Mouse (Mus musculus): ENCODE measurements at regions not wholly inside any gene's neighbourhood (a gene's known extent, or its start where the extent isn't known, plus 50 kb on each side); places are given as distances from the start of the nearest gene placed in this dataset.
A peak's percentile ranks its signal among the peaks of the same experiment; 100 is the strongest.

- H3K4me3 ChIP-seq (replicated peaks; ENCODE audit: low read length), result no peak overlapping the region
- H3K9me3 ChIP-seq (ENCODE audit: low read length), result peaks cover 7% of the 10 kb centered on the region; the same call in 1 of the 2 replicates
- TF ChIP-seq CTCF (conservative IDR thresholded peaks at IDR 0.05; ENCODE audit: low read length) (no peak), POU5F1 (IDR thresholded peaks at IDR 0.05; ENCODE audit: borderline replicate concordance, low read length) (no peak), NANOG (IDR thresholded peaks at IDR 0.05; ENCODE audit: borderline replicate concordance, low read length) (no peak)
- H3K27me3 ChIP-seq (ENCODE audit: insufficient read depth, low read length), result peaks cover 18% of the 10 kb centered on the region
- H3K36me3 ChIP-seq (ENCODE audit: insufficient read depth, low read length), result no peaks in the 10 kb centered on the region
- H3K4me1 ChIP-seq (replicated peaks; ENCODE audit: low read depth, low read length), result peaks cover 17% of the 10 kb centered on the region
Observed at GRCm38 (mm10) chr14:55168336-55168909, 51.7 kb upstream of the Jph4 start.

DNA sequence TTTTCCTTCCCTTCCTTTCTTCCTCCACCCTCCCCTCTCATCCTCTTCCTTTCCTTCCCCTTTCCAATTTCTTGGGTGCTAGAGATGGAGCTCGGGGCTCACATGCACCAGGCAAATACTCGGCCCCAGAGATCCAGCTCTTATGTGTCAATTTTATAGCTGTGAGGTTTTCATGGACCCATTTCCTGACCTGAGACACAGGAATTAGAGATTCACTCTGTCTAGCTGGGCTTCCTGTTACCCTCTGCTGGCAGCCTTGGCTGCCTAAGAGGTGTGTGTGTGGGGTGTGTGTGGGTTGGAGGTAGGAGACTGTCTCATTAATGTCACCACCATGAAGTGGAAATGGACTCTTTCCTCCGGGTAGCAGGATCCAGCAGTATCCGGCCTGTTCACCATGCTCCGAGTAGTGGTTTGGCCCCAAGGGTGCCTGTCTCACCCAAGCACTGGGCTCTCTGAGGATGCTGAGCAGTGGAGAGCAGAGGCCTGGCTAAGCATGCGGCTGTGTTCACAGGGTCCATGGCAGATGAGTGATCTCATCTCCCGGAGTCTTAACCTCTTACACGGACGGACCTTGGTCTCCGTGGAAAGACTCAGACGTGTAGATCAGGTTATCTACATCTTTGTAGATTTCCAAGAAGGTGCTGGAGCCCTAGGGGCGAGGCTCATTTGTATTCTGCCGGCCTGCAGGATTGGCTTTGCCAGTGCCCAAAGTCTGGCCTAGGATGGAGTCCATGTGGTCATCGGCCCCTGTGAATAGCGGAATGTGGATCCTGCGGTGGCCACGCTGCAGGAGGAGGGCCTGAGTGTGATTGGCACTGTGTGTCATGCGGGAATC is 52.5 kb upstream of the Jph4 start:
- Histone ChIP-seq H3K36me3 (ENCODE audit: insufficient read depth, low read length) (no peaks in the 10 kb centered on the region), H3K9me3 (ENCODE audit: low read length) (peaks cover 7% of the 10 kb centered on the region; the same call in 1 of the 2 replicates), H3K4me1 (replicated peaks; ENCODE audit: low read depth, low read length) (peaks cover 15% of the 10 kb centered on the region), H3K27me3 (ENCODE audit: insufficient read depth, low read length) (peaks cover 18% of the 10 kb centered on the region), H3K4me3 (replicated peaks; ENCODE audit: low read length) (0 out of 2 replicates have a peak overlapping the region, but pooled peaks have one; percentile 7)
- TF ChIP-seq POU5F1 (IDR thresholded peaks at IDR 0.05; ENCODE audit: borderline replicate concordance, low read length) (no peak), NANOG (IDR thresholded peaks at IDR 0.05; ENCODE audit: borderline replicate concordance, low read length) (no peak), CTCF (conservative IDR thresholded peaks at IDR 0.05; ENCODE audit: low read length) (no peak)

DNA sequence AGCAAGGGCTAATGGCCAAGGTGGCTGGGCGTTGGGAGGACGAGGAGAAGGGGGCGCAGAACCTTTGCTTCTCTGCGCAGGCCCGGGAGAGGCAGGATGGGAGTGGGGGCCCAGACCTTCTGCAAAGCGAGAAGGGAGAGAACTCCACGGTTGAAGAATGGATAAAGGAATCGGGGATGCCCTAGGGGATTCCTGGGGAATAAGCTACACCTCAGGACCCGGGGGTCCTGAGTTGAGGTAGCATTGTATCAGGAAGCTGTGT is 52.0 kb upstream of the Dhrs2 start:
- Histone ChIP-seq H3K36me3 (ENCODE audit: insufficient read depth, low read length) (no peaks in the 10 kb centered on the region), H3K9me3 (ENCODE audit: low read length) (peaks cover 7% of the 10 kb centered on the region; the same call in 1 of the 2 replicates), H3K4me3 (replicated peaks; ENCODE audit: low read length) (0 out of 2 replicates have a peak overlapping the region, but pooled peaks have one; percentile 7), H3K27me3 (ENCODE audit: insufficient read depth, low read length) (peaks cover 18% of the 10 kb centered on the region), H3K4me1 (replicated peaks; ENCODE audit: low read depth, low read length) (peaks cover 12% of the 10 kb centered on the region)
- no peak for TF ChIP-seq POU5F1 (IDR thresholded peaks at IDR 0.05; ENCODE audit: borderline replicate concordance, low read length)
- TF ChIP-seq NANOG (IDR thresholded peaks at IDR 0.05; ENCODE audit: borderline replicate concordance, low read length), result no peak
- no peak for TF ChIP-seq CTCF (conservative IDR thresholded peaks at IDR 0.05; ENCODE audit: low read length)

DNA sequence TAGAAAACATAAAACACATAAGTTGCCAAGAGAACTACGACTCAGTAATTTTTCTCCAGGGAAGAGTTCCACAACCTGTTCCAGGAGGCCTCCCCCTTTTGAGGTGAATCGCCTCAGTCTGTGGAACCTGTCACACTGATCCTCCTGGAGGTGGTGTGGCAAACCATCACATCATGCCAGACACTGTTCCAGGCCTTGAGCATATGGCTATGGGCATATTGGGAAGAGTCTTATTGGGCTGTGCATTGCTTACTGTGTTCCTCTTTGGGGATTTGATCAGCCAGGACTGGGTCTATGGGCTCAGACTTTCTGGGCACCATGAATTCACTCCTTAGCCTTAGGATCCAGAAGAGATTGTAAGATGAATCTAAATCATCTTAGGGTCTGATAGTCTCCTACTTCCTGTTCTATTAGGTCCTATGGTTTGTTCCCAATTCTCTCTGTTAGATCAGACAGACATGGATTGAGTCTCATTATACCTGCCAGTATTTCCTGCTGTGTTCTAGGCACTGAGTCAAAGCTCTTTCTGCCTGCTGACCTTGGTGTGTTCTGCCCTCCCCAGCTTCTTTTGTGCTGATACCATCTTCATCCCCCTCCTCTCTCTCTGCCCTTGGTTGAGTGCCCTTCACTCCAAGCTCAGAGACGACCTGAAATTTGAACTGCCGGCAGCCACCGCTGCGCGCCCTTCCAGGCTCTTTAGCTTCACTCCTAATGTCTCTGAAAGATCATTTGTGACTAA is 50.3 kb upstream of the Dhrs2 start:
- no peak overlapping the region for H3K4me3 ChIP-seq (replicated peaks; ENCODE audit: low read length)
- peaks cover 7% of the 10 kb centered on the region; the same call in 1 of the 2 replicates for H3K9me3 ChIP-seq (ENCODE audit: low read length)
- H3K27me3 ChIP-seq (ENCODE audit: insufficient read depth, low read length), result peaks cover 26% of the 10 kb centered on the region
- peaks cover 12% of the 10 kb centered on the region for H3K4me1 ChIP-seq (replicated peaks; ENCODE audit: low read depth, low read length)
- no peaks in the 10 kb centered on the region for H3K36me3 ChIP-seq (ENCODE audit: insufficient read depth, low read length)
- TF ChIP-seq CTCF (conservative IDR thresholded peaks at IDR 0.05; ENCODE audit: low read length) (no peak), NANOG (IDR thresholded peaks at IDR 0.05; ENCODE audit: borderline replicate concordance, low read length) (no peak), POU5F1 (IDR thresholded peaks at IDR 0.05; ENCODE audit: borderline replicate concordance, low read length) (no peak)
